Mouse (Mus musculus): Measurements from ENCODE around the gene Taf13.
A peak's percentile ranks its signal among the peaks of the same experiment; 100 is the strongest.
"Not testable (repeated sequence)": the region's sequence is repeated elsewhere in the genome, so short reads cannot be mapped to it uniquely, and the experiment has no call there.

Gene Taf13

GRCm38 (mm10) chr3:108571443-108572294, at the start of gene Taf13:
Taf13 (plus strand) TSS chr3:108571698.
- DNase-seq (ENCODE audit: low read depth in 2 of 2, low spot score in 2 of 2) = peak; percentile 96 to 97

GRCm38 (mm10) chr3:108523415-108523814, 48.1 kb upstream of the Taf13 start:
- no peak for DNase-seq (ENCODE audit: low read depth in 2 of 2, low spot score in 2 of 2)

GRCm38 (mm10) chr3:108528489-108528888, 43.0 kb upstream of the Taf13 start:
- no peak for DNase-seq (ENCODE audit: low read depth in 2 of 2, low spot score in 2 of 2)

GRCm38 (mm10) chr3:108533114-108533885, 38.2 kb upstream of the Taf13 start:
- DNase-seq (ENCODE audit: low read depth in 2 of 2, low spot score in 2 of 2) = no peak

- no peak for DNase-seq (ENCODE audit: low read depth in 2 of 2, low spot score in 2 of 2)
Measured at GRCm38 (mm10) chr3:108533951-108534350, 37.5 kb upstream of the Taf13 start, which contains the start of gene 1700013F07Rik. 1700013F07Rik (plus strand) TSS chr3:108534150.

GRCm38 (mm10) chr3:108535896-108536516, 35.5 kb upstream of the Taf13 start:
- no peak for DNase-seq (ENCODE audit: low read depth in 2 of 2, low spot score in 2 of 2)

- DNase-seq (ENCODE audit: low read depth in 2 of 2, low spot score in 2 of 2) = peak; percentile 69 to 78
Measured at GRCm38 (mm10) chr3:108536517-108537260, 34.8 kb upstream of the Taf13 start, which contains the start of gene 5330417C22Rik. 5330417C22Rik (minus strand) TSS chr3:108536536.

GRCm38 (mm10) chr3:108537303-108537702, 34.2 kb upstream of the Taf13 start:
- DNase-seq (ENCODE audit: low read depth in 2 of 2, low spot score in 2 of 2) = peak; percentile 62 to 75

- no peak for DNase-seq (ENCODE audit: low read depth in 2 of 2, low spot score in 2 of 2)
Measured at GRCm38 (mm10) chr3:108542299-108542698, 29.2 kb upstream of the Taf13 start.

GRCm38 (mm10) chr3:108554111-108554561, 17.4 kb upstream of the Taf13 start:
- DNase-seq (ENCODE audit: low read depth in 2 of 2, low spot score in 2 of 2) = peak in 1 of 2 experiments; percentile 59

- DNase-seq (ENCODE audit: low read depth in 2 of 2, low spot score in 2 of 2) = peak; percentile 96 to 97
Measured at GRCm38 (mm10) chr3:108554587-108555312, 16.7 kb upstream of the Taf13 start.

- DNase-seq (ENCODE audit: low read depth in 2 of 2, low spot score in 2 of 2) = no peak
Measured at GRCm38 (mm10) chr3:108557888-108558287, 13.6 kb upstream of the Taf13 start.

GRCm38 (mm10) chr3:108562133-108562730, 9.3 kb upstream of the Taf13 start, which contains the start of gene Tmem167b:
Tmem167b (minus strand) TSS chr3:108562466.
- DNase-seq (ENCODE audit: low read depth in 2 of 2, low spot score in 2 of 2) = peak; percentile 93 to 96

- no peak for DNase-seq (ENCODE audit: low read depth in 2 of 2, low spot score in 2 of 2)
Measured at GRCm38 (mm10) chr3:108562777-108563271, 8.7 kb upstream of the Taf13 start.

- DNase-seq (ENCODE audit: low read depth in 2 of 2, low spot score in 2 of 2) = peak; percentile 52 to 75
Measured at GRCm38 (mm10) chr3:108563309-108563708, 8.2 kb upstream of the Taf13 start.

- no peak for DNase-seq (ENCODE audit: low read depth in 2 of 2, low spot score in 2 of 2)
Measured at GRCm38 (mm10) chr3:108567990-108568877, 3.3 kb upstream of the Taf13 start.

GRCm38 (mm10) chr3:108569636-108570035, 1.9 kb upstream of the Taf13 start:
- not testable (repeated sequence) for DNase-seq (ENCODE audit: low read depth in 2 of 2, low spot score in 2 of 2)

GRCm38 (mm10) chr3:108570813-108571212, 685 bp upstream of the Taf13 start:
- DNase-seq (ENCODE audit: low read depth in 2 of 2, low spot score in 2 of 2) = no peak

Measured in CD8-positive naive resting alpha-beta T cell, adult 2 months (primary cell).